Mouse (Mus musculus) MEL (cell line): ENCODE measurements at regions not wholly inside any gene's neighbourhood (a gene's known extent, or its start where the extent isn't known, plus 50 kb on each side); places are given as distances from the start of the nearest gene placed in this dataset.

Experiments used
- DNase-seq: peaks from one replicate; pipeline ENCODE4 v3.0.0; 2011; ENCODE audit warnings: low read depth, low spot score
- H3K27ac ChIP-seq: 2 replicates; pipeline ENCODE4 v1.5.1; 2012; ENCODE audit warnings: low read depth, mild to moderate bottlenecking, control low read depth, low read length, moderate library complexity; ENCODE audit not compliant: control insufficient read depth
- H3K27me3 ChIP-seq, 2 experiments: fragments of 150-350 bp in 1 of 2; sonication (generic) in 1 of 2; 2 replicates each; pipeline ENCODE4 v1.6.1; 2012; ENCODE audit warnings: low read length in 2 of 2, mild to moderate bottlenecking in 2 of 2, improper control_type of control experiment in 1 of 2, moderate library complexity in 1 of 2; ENCODE audit not compliant: insufficient read depth in 2 of 2, control insufficient read depth in 1 of 2
- H3K36me3 ChIP-seq, 2 experiments: 2 replicates each; pipeline ENCODE4 v1.6.1; 2012 to 2014; ENCODE audit warnings: low read length in 2 of 2, improper control_type of control experiment in 1 of 2, inconsistent platforms in 1 of 2, mild to moderate bottlenecking in 1 of 2; ENCODE audit not compliant: insufficient read depth in 2 of 2, control insufficient read depth in 1 of 2
- H3K4me1 ChIP-seq, 2 experiments: fragments of 150-350 bp in 1 of 2; sonication (generic) in 1 of 2; 2 replicates each; pipeline ENCODE4 v1.6.1; 2012; ENCODE audit warnings: low read length in 2 of 2, improper control_type of control experiment in 1 of 2, mild to moderate bottlenecking in 1 of 2; ENCODE audit not compliant: insufficient read depth in 2 of 2, control insufficient read depth in 1 of 2
- H3K4me3 ChIP-seq, 2 experiments: fragments of 150-350 bp in 1 of 2; sonication (generic) in 1 of 2; 2 replicates each; pipeline ENCODE4 v1.5.1; 2012; ENCODE audit warnings: low read depth in 2 of 2, low read length in 2 of 2, mild to moderate bottlenecking in 2 of 2, moderate library complexity in 2 of 2, control low read depth in 1 of 2, improper control_type of control experiment in 1 of 2; ENCODE audit not compliant: control insufficient read depth in 1 of 2, insufficient read depth in 1 of 2
- H3K79me2 ChIP-seq: 2 replicates; pipeline ENCODE4 v1.6.1; 2012; ENCODE audit warnings: mild to moderate bottlenecking, low read length, moderate library complexity; ENCODE audit not compliant: control insufficient read depth, poor library complexity, insufficient read depth
- H3K9ac ChIP-seq: 2 replicates; pipeline ENCODE4 v1.6.1; 2012; ENCODE audit warnings: low read depth, mild to moderate bottlenecking, control low read depth, low read length, moderate library complexity; ENCODE audit not compliant: control insufficient read depth, poor library complexity, severe bottlenecking
- H3K9me3 ChIP-seq: fragments of 150-350 bp; sonication (generic); replicated peaks from 2 replicates; pipeline ENCODE4 v1.6.1; 2012; ENCODE audit warnings: mild to moderate bottlenecking, low read length, improper control_type of control experiment, moderate library complexity; ENCODE audit not compliant: insufficient read depth
- CTCF ChIP-seq, 3 experiments: IDR thresholded peaks in 2 of 3; conservative IDR thresholded peaks in 1 of 3; 2 replicates each; pipeline ENCODE4 v1.5.1; 2011 to 2012; ENCODE audit warnings: low read length in 3 of 3, low read depth in 2 of 3, mild to moderate bottlenecking in 2 of 3, improper control_type of control experiment in 1 of 3, inconsistent platforms in 1 of 3, mixed read lengths in 1 of 3, moderate library complexity in 1 of 3; ENCODE audit not compliant: control insufficient read depth in 1 of 3, insufficient read depth in 1 of 3, poor library complexity in 1 of 3, severe bottlenecking in 1 of 3
- EP300 ChIP-seq, 2 experiments: IDR thresholded peaks; 2 replicates each; pipeline ENCODE4 v1.6.1; 2011; ENCODE audit warnings: improper control_type of control experiment in 2 of 2, low read length in 2 of 2, low read depth in 1 of 2, mild to moderate bottlenecking in 1 of 2
- GABPA ChIP-seq: IDR thresholded peaks from 2 replicates; pipeline ENCODE4 v1.6.1; 2012; ENCODE audit warnings: low read depth, mild to moderate bottlenecking, inconsistent platforms, low read length, improper control_type of control experiment, moderate library complexity
- HCFC1 ChIP-seq: IDR thresholded peaks from 2 replicates; pipeline ENCODE4 v1.6.1; 2012; ENCODE audit warnings: low read depth, mild to moderate bottlenecking, inconsistent platforms, low read length, improper control_type of control experiment, moderate library complexity
- JUND ChIP-seq: IDR thresholded peaks from 2 replicates; pipeline ENCODE4 v1.6.1; 2011; ENCODE audit warnings: low read depth, mild to moderate bottlenecking, improper control_type of control experiment, low read length
- MAX ChIP-seq: IDR thresholded peaks from 2 replicates; pipeline ENCODE4 v1.6.1; 2011; ENCODE audit warnings: low read length, improper control_type of control experiment
- MAZ ChIP-seq: IDR thresholded peaks from 2 replicates; pipeline ENCODE4 v1.6.1; 2012; ENCODE audit warnings: low read depth, mild to moderate bottlenecking, inconsistent platforms, low read length, improper control_type of control experiment
- MEF2A ChIP-seq: IDR thresholded peaks from 2 replicates; pipeline ENCODE4 v1.6.1; 2014; ENCODE audit warnings: low read depth, mild to moderate bottlenecking, inconsistent platforms, low read length, improper control_type of control experiment; ENCODE audit not compliant: poor library complexity, insufficient replicate concordance, severe bottlenecking; ENCODE audit errors: extremely low read depth
- MYC ChIP-seq: IDR thresholded peaks from 2 replicates; pipeline ENCODE4 v1.6.1; 2011; ENCODE audit warnings: low read depth, mild to moderate bottlenecking, low read length, improper control_type of control experiment, moderate library complexity
- POLR2A ChIP-seq, 2 experiments: IDR thresholded peaks; 2 replicates each; pipeline ENCODE4 v1.6.1; 2011 to 2012; ENCODE audit warnings: low read length in 2 of 2, mild to moderate bottlenecking in 2 of 2, control low read depth in 1 of 2, improper control_type of control experiment in 1 of 2, low read depth in 1 of 2, moderate library complexity in 1 of 2; ENCODE audit not compliant: control insufficient read depth in 1 of 2, insufficient read depth in 1 of 2, poor library complexity in 1 of 2
- RCOR1 ChIP-seq: IDR thresholded peaks from 2 replicates; pipeline ENCODE4 v1.6.1; 2012; ENCODE audit warnings: low read depth, mild to moderate bottlenecking, inconsistent platforms, low read length, improper control_type of control experiment
- SIN3A ChIP-seq: IDR thresholded peaks from 2 replicates; pipeline ENCODE4 v1.6.1; 2012; ENCODE audit warnings: low read length, improper control_type of control experiment, inconsistent platforms
- TAL1 ChIP-seq: IDR thresholded peaks from 2 replicates; pipeline ENCODE4 v1.6.1; 2012; ENCODE audit warnings: mild to moderate bottlenecking, inconsistent platforms, low read length, moderate library complexity, mixed read lengths
- TCF12 ChIP-seq: IDR thresholded peaks from 2 replicates; pipeline ENCODE4 v1.6.1; 2014; ENCODE audit warnings: low read depth, mild to moderate bottlenecking, inconsistent platforms, low read length, improper control_type of control experiment, moderate library complexity
- USF2 ChIP-seq, 2 experiments: IDR thresholded peaks; 2 replicates each; pipeline ENCODE4 v1.6.1; 2011 to 2012; ENCODE audit warnings: improper control_type of control experiment in 2 of 2, low read length in 2 of 2, borderline replicate concordance in 1 of 2, inconsistent platforms in 1 of 2, low read depth in 1 of 2, mild to moderate bottlenecking in 1 of 2; ENCODE audit not compliant: insufficient read depth in 1 of 2
- ZC3H11A ChIP-seq: IDR thresholded peaks from 2 replicates; pipeline ENCODE4 v1.6.1; 2012; ENCODE audit warnings: low read depth, mild to moderate bottlenecking, inconsistent platforms, low read length, improper control_type of control experiment
- ZKSCAN1 ChIP-seq: IDR thresholded peaks from 2 replicates; pipeline ENCODE4 v1.6.1; 2012; ENCODE audit warnings: low read depth, mild to moderate bottlenecking, inconsistent platforms, low read length, improper control_type of control experiment, moderate library complexity
- ZMIZ1 ChIP-seq: IDR thresholded peaks from 2 replicates; pipeline ENCODE4 v1.6.1; 2012; ENCODE audit warnings: low read depth, mild to moderate bottlenecking, inconsistent platforms, low read length, improper control_type of control experiment, moderate library complexity
- ZNF384 ChIP-seq: IDR thresholded peaks from 2 replicates; pipeline ENCODE4 v1.6.1; 2012; ENCODE audit warnings: low read depth, mild to moderate bottlenecking, inconsistent platforms, low read length, improper control_type of control experiment

GRCm38 (mm10) chr3:155322322-155322721 lies 229.1 kb downstream of the Lrriq3 start:
- Histone ChIP-seq H3K36me3 (no peaks in the 10 kb centered on the region), H3K4me3 (no peak overlapping the region), H3K27ac (no peak overlapping the region), H3K79me2 (no peaks in the 10 kb centered on the region), H3K9me3 (no peaks in the 10 kb centered on the region), H3K4me1 (no peaks in the 10 kb centered on the region), H3K9ac (no peak overlapping the region), H3K27me3 (no peaks in the 10 kb centered on the region)
- no peak for DNase-seq
- TF ChIP-seq ZNF384, result no peak
- no peak for TF ChIP-seq CTCF (IDR thresholded peaks at IDR 0.05 in 2 of 3, conservative IDR thresholded peaks at IDR 0.05 in 1 of 3; ENCODE audit: control insufficient read depth in 1 of 3, insufficient read depth in 1 of 3, low read depth in 2 of 3, low read length in 3 of 3, poor library complexity in 1 of 3, severe bottlenecking in 1 of 3)
- TF ChIP-seq TCF12, result no peak
- TF ChIP-seq POLR2A (IDR thresholded peaks at IDR 0.05; ENCODE audit: control insufficient read depth in 1 of 2, insufficient read depth in 1 of 2, low read depth in 1 of 2, low read length in 2 of 2, poor library complexity in 1 of 2), result no peak
- TF ChIP-seq RCOR1, result no peak
- TF ChIP-seq MAX, result no peak
- TF ChIP-seq EP300 (IDR thresholded peaks at IDR 0.05; ENCODE audit: low read depth in 1 of 2, low read length in 2 of 2), result no peak
- no peak for TF ChIP-seq SIN3A
- no peak for TF ChIP-seq ZC3H11A
- no peak for TF ChIP-seq MYC
- no peak for TF ChIP-seq USF2 (IDR thresholded peaks at IDR 0.05; ENCODE audit: borderline replicate concordance in 1 of 2, insufficient read depth in 1 of 2, low read depth in 1 of 2, low read length in 2 of 2)
- TF ChIP-seq MEF2A, result no peak
- TF ChIP-seq HCFC1, result no peak
- no peak for TF ChIP-seq ZKSCAN1
- TF ChIP-seq JUND, result no peak
- TF ChIP-seq GABPA, result no peak
- TF ChIP-seq TAL1, result no peak
- no peak for TF ChIP-seq MAZ
- no peak for TF ChIP-seq ZMIZ1

- DNase-seq, result no peak
- H3K9ac ChIP-seq, result no peak overlapping the region
- no peaks in the 10 kb centered on the region for H3K79me2 ChIP-seq
- H3K27me3 ChIP-seq, result no peaks in the 10 kb centered on the region
- no peak overlapping the region for H3K27ac ChIP-seq
- no peak for TF ChIP-seq JUND
- TF ChIP-seq, all 39 proteins: peak for 0
- Histone ChIP-seq H3K36me3 (no peaks in the 10 kb centered on the region), H3K4me3 (no peak overlapping the region), H3K9me3 (no peaks in the 10 kb centered on the region), H3K4me1 (no peaks in the 10 kb centered on the region)
These were observed 236.5 kb downstream of the Lrriq3 start for GRCm38 (mm10) chr3:155329701-155330100.
